Mouse (Mus musculus) myocyte (in vitro differentiated cells): ENCODE results near the gene Ap1s1. TPM values are rescaled to one million over a fixed set of nuclear protein-coding genes. Genes with fewer than 3 reads are reported as not detected.

ENCODE experiments used
- H3K27me3 ChIP-seq: one replicate; pipeline ENCODE4 v1.6.1; 2011; ENCODE audit not compliant: control insufficient read depth, insufficient read depth, insufficient read length
- H3K36me3 ChIP-seq: one replicate; pipeline ENCODE4 v1.6.1; 2011; ENCODE audit not compliant: control insufficient read depth, insufficient read depth
- H3K4me2 ChIP-seq: one replicate; pipeline ENCODE4 v1.6.1; 2011; ENCODE audit warnings: low read depth, control low read depth
- H3K4me3 ChIP-seq: one replicate; pipeline ENCODE4 v1.5.1; 2011; ENCODE audit warnings: mild to moderate bottlenecking, control low read depth, moderate library complexity
- H3K79me2 ChIP-seq: one replicate; pipeline ENCODE4 v1.6.1; 2011; ENCODE audit not compliant: control insufficient read depth, insufficient read depth
- H3ac ChIP-seq: one replicate; pipeline ENCODE4 v1.6.1; 2011; ENCODE audit not compliant: control insufficient read depth, insufficient read length
- CEBPB ChIP-seq: IDR thresholded peaks from 2 replicates; pipeline ENCODE4 v1.6.1; 2011; ENCODE audit warnings: mild to moderate bottlenecking, moderate library complexity; ENCODE audit not compliant: poor library complexity, insufficient read depth, severe bottlenecking
- E2F4 ChIP-seq: IDR thresholded peaks from one replicate; pipeline ENCODE4 v1.6.1; 2011; ENCODE audit warnings: mild to moderate bottlenecking, control low read depth, moderate library complexity; ENCODE audit not compliant: insufficient read depth
- MAX ChIP-seq: IDR thresholded peaks from one replicate; pipeline ENCODE4 v1.6.1; 2011; ENCODE audit warnings: low read depth, mild to moderate bottlenecking, control low read depth
- MYOD1 ChIP-seq, 3 experiments: IDR thresholded peaks; one replicate each; pipeline ENCODE4 v1.6.1; 2011; ENCODE audit warnings: control low read depth in 2 of 3, low read depth in 2 of 3, mild to moderate bottlenecking in 2 of 3, moderate library complexity in 1 of 3; ENCODE audit not compliant: insufficient read length in 2 of 3, control insufficient read depth in 1 of 3
- MYOG ChIP-seq, 3 experiments: IDR thresholded peaks; one replicate each; pipeline ENCODE4 v1.6.1; 2011; ENCODE audit warnings: control low read depth in 2 of 3, low read depth in 2 of 3, mild to moderate bottlenecking in 2 of 3; ENCODE audit not compliant: insufficient read length in 2 of 3, control insufficient read depth in 1 of 3, insufficient read depth in 1 of 3
- POLR2A ChIP-seq: IDR thresholded peaks from one replicate; pipeline ENCODE4 v1.6.1; 2011; ENCODE audit warnings: low read depth, mild to moderate bottlenecking, control low read depth, moderate library complexity; ENCODE audit not compliant: insufficient read length
- POLR2AphosphoS2 ChIP-seq: IDR thresholded peaks from one replicate; pipeline ENCODE4 v1.6.1; 2011; ENCODE audit warnings: low read depth, control low read depth; ENCODE audit not compliant: insufficient read length
- REST ChIP-seq: IDR thresholded peaks from one replicate; pipeline ENCODE4 v1.6.1; 2011; ENCODE audit warnings: mild to moderate bottlenecking, control low read depth, moderate library complexity; ENCODE audit not compliant: insufficient read depth, insufficient read length
- SRF ChIP-seq: IDR thresholded peaks from one replicate; pipeline ENCODE4 v1.6.1; 2011; ENCODE audit warnings: low read depth; ENCODE audit not compliant: control insufficient read depth, insufficient read length
- TCF12 ChIP-seq: IDR thresholded peaks from one replicate; pipeline ENCODE4 v1.6.1; 2011; ENCODE audit warnings: mild to moderate bottlenecking, control low read depth; ENCODE audit not compliant: poor library complexity, insufficient read depth, severe bottlenecking
- TCF3 ChIP-seq: IDR thresholded peaks from one replicate; pipeline ENCODE4 v1.6.1; 2011; ENCODE audit warnings: low read depth, control low read depth; ENCODE audit not compliant: insufficient read length
- USF1 ChIP-seq: IDR thresholded peaks from one replicate; pipeline ENCODE4 v1.6.1; 2011; ENCODE audit warnings: low read depth, mild to moderate bottlenecking, control low read depth, moderate library complexity
- polyA plus RNA-seq: library from polyadenylated mRNA; unstranded; fragments of >200 nt; fragmentation: generic; extraction: Trizol; gene quantifications from one replicate; pipeline ENCODE4 v1.2.1, GENCODE M21; 2012; ENCODE audit warnings: missing spikeins

Ap1s1 gene
- polyA plus RNA-seq, 1 experiment: 172 TPM

GRCm38 (mm10) chr5:137054873-137055272 is 8.9 kb upstream of the Ap1s1 start:
- Histone ChIP-seq H3K4me3 (no peak overlapping the region), H3K4me2 (no peak overlapping the region), H3K27me3 (no peaks in the 10 kb centered on the region), H3K36me3 (no peaks in the 10 kb centered on the region), H3K79me2 (no peaks in the 10 kb centered on the region), H3ac (no peak overlapping the region)
- TF ChIP-seq MYOD1 (IDR thresholded peaks at IDR 0.05; ENCODE audit: control insufficient read depth in 1 of 3, insufficient read length in 2 of 3, low read depth in 2 of 3): no peak
- no peak for TF ChIP-seq E2F4
- TF ChIP-seq TCF3: no peak
- no peak for TF ChIP-seq MYOG (IDR thresholded peaks at IDR 0.05; ENCODE audit: control insufficient read depth in 1 of 3, insufficient read depth in 1 of 3, insufficient read length in 2 of 3, low read depth in 2 of 3)
- no peak for TF ChIP-seq TCF12
- TF ChIP-seq POLR2AphosphoS2: no peak
- TF ChIP-seq POLR2A: no peak
- TF ChIP-seq USF1: no peak
- no peak for TF ChIP-seq MAX
- no peak for TF ChIP-seq REST
- no peak for TF ChIP-seq SRF
- TF ChIP-seq CEBPB: no peak

- Histone ChIP-seq H3K79me2 (no peaks in the 10 kb centered on the region), H3ac (no peak overlapping the region), H3K4me3 (no peak overlapping the region), H3K4me2 (no peak overlapping the region), H3K27me3 (no peaks in the 10 kb centered on the region), H3K36me3 (no peaks in the 10 kb centered on the region)
- TF ChIP-seq CEBPB (no peak), POLR2AphosphoS2 (no peak)
These were observed 8.4 kb upstream of the Ap1s1 start for GRCm38 (mm10) chr5:137054299-137054698.

DNA sequence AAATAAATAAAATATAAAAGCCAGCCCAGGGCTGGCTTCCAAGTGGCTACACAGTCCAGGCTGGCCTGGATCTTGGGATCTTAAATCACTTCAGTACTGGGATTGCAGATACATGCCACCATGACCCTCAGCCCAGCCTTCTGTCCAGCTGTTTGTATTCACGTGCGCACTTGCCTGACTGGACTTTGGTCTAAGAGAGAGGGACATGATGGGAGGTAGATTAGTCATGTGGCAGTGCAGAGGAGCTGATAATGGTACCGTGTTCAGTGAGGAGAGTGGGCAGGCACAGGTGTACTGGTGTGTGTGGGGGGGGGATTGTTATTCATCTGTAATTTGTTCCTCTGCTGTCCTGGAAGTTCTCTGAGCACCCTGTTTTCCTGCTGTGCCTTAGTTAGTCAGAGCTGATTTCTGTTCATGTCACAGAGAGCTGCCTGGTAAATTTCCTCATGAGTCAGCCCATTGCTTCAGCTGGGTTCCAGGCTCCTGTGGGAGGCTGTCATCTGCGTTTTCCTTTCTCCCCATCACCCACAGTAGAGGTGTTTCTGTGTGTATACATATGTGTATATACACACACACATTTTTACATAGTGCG is 6.1 kb upstream of the Ap1s1 start:
- Histone ChIP-seq H3K27me3 (no peaks in the 10 kb centered on the region), H3K4me2 (no peak overlapping the region), H3K4me3 (no peak overlapping the region), H3ac (no peak overlapping the region), H3K36me3 (no peaks in the 10 kb centered on the region), H3K79me2 (no peaks in the 10 kb centered on the region)
- TF ChIP-seq CEBPB: peak; percentile 26; the same call in 1 of the 2 replicates
- no peak for TF ChIP-seq POLR2AphosphoS2

- Histone ChIP-seq H3K79me2 (no peaks in the 10 kb centered on the region), H3K27me3 (no peaks in the 10 kb centered on the region)
- TF ChIP-seq TCF12: no peak
- no peak for TF ChIP-seq USF1
- TF ChIP-seq REST: no peak
These were observed 5.2 kb upstream of the Ap1s1 start for GRCm38 (mm10) chr5:137051125-137051524.

DNA sequence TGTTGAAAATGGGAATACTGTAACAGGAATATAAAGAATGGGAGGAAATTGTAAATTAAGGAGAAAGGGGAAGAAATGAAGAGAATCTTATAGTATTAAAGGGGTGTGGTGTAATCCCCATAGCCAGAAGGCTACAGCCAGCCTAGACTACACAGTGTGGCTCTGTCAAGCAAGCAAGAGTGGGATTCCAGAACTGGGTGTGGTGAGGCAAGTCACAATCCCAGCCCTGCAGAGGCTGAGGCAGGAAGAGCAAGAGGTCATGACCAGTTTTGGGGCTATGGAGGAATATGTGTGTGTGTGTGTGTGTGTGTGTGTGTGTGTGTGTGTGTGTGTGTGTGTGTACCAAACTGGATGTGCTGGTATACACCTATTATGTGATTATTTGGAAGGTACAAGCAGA is 1.1 kb upstream of the Ap1s1 start:
- Histone ChIP-seq H3K79me2 (peaks cover 16% of the 10 kb centered on the region), H3K36me3 (no peaks in the 10 kb centered on the region), H3K4me2 (no peak overlapping the region), H3ac (no peak overlapping the region), H3K27me3 (no peaks in the 10 kb centered on the region), H3K4me3 (no peak overlapping the region)
- no peak for TF ChIP-seq POLR2A
- no peak for TF ChIP-seq SRF
- no peak for TF ChIP-seq POLR2AphosphoS2
- TF ChIP-seq MYOG (IDR thresholded peaks at IDR 0.05; ENCODE audit: control insufficient read depth in 1 of 3, insufficient read depth in 1 of 3, insufficient read length in 2 of 3, low read depth in 2 of 3): no peak
- no peak for TF ChIP-seq USF1
- no peak for TF ChIP-seq MYOD1 (IDR thresholded peaks at IDR 0.05; ENCODE audit: control insufficient read depth in 1 of 3, insufficient read length in 2 of 3, low read depth in 2 of 3)
- TF ChIP-seq TCF3: no peak
- TF ChIP-seq REST: no peak

More at GRCm38 (mm10) chr5:137051125-137051524, 5.2 kb upstream of the Ap1s1 start:
- Histone ChIP-seq H3ac (no peak overlapping the region), H3K36me3 (no peaks in the 10 kb centered on the region), H3K4me2 (no peak overlapping the region), H3K4me3 (no peak overlapping the region)

DNA sequence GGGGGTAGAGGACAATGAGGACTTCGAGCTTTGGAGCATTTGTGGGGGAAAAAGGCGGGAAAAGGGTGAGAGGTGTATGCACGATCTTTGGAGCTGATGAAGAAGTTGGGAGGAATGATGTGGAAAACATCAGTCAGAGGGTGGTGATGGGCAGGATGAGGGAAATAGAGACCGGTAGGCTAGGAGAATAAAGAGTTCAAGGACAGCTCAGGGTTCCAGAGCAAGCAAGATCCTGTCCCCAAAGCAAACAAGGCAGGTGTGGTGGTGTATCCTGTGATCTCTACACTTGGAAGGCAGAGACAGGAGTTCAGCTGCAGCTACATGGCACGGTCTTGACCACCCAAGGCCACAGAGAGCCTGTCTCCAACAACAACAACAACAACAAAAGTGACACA is 386 bp upstream of the Ap1s1 start:
- Histone ChIP-seq H3ac (peak overlapping the region; percentile 50), H3K4me2 (peak overlapping the region; percentile 85), H3K4me3 (peak overlapping the region; percentile 78), H3K79me2 (peaks cover 16% of the 10 kb centered on the region), H3K27me3 (no peaks in the 10 kb centered on the region), H3K36me3 (no peaks in the 10 kb centered on the region)
- TF ChIP-seq MAX: no peak
- no peak for TF ChIP-seq MYOG (IDR thresholded peaks at IDR 0.05; ENCODE audit: control insufficient read depth in 1 of 3, insufficient read depth in 1 of 3, insufficient read length in 2 of 3, low read depth in 2 of 3)
- TF ChIP-seq CEBPB: no peak
- TF ChIP-seq MYOD1 (IDR thresholded peaks at IDR 0.05; ENCODE audit: control insufficient read depth in 1 of 3, insufficient read length in 2 of 3, low read depth in 2 of 3): no peak
- TF ChIP-seq SRF: no peak
- TF ChIP-seq USF1: no peak
- no peak for TF ChIP-seq E2F4
- no peak for TF ChIP-seq TCF12
- TF ChIP-seq POLR2AphosphoS2: no peak
